Mouse (Mus musculus) E14TG2a.4 (cell line): ENCODE results near the gene Col6a5.

Source experiments
- CTCF ChIP-seq: conservative IDR thresholded peaks from 2 replicates; pipeline ENCODE4 v1.5.1; 2014; ENCODE audit warnings: low read length
- NANOG ChIP-seq: IDR thresholded peaks from 2 replicates; pipeline ENCODE4 v1.6.1; 2014; ENCODE audit warnings: borderline replicate concordance, low read length, mixed read lengths
- POU5F1 ChIP-seq: IDR thresholded peaks from 2 replicates; pipeline ENCODE4 v1.6.1; 2014; ENCODE audit warnings: low read length, borderline replicate concordance

DNA sequence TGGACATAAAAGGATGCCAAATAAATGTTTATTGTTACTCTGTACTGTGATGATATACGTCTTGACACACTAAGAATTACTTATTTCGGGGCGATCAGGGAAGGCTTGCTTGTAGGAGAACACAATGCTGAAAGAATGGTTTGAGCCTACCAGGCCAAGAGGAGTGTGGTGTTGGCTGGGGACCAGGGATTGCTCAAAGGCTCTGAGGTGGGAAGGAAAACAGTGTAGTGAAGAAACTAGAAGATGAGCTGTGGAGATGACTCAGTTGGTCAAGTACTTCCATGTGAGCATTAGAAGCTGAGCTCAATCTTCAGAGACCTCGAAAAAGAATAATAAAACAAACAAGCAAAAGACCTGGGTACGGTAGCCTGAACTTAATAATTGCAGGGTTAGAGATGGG, 146.0 kb downstream of the Col6a5 start:
- TF ChIP-seq CTCF (no peak), POU5F1 (no peak), NANOG (no peak)
